Mouse (Mus musculus) ES-Bruce4 (cell line): ENCODE results near the gene Fryl.

Source experiments
- CTCF ChIP-seq: IDR thresholded peaks from one replicate; pipeline ENCODE4 v1.8.1; 2011; ENCODE audit warnings: low read depth, low read length
- EP300 ChIP-seq: IDR thresholded peaks from 2 replicates; pipeline ENCODE4 v1.6.1; 2011; ENCODE audit warnings: low read depth, low read length; ENCODE audit not compliant: insufficient read depth
- POLR2A ChIP-seq: IDR thresholded peaks from one replicate; pipeline ENCODE4 v1.8.1; 2011; ENCODE audit warnings: low read length; ENCODE audit not compliant: insufficient read depth

DNA sequence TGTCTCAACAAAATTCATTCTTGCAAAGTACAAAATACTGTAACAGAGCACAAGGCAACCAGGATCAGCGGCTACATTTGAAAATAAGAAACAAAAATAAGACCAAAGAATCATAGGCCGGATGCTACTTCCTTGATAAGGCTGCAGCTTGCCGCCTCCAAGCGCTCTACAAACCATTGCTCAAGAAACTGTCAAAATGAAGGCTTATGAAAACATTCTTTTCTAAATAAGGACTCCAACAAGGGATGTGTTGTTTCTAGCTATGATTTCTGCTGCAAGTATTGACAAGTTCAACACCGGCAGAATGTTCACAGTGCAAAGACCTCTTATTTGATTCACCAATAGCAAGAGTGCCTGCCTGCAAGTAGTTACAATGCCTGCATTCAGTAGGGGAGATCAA is 1.8 kb downstream of the Fryl start:
- TF ChIP-seq CTCF (no peak), POLR2A (no peak), EP300 (no peak)
